Mouse (Mus musculus) urinary bladder, postnatal 0 days (tissue): ENCODE measurements around the gene Acss1. TPM values are rescaled to one million over a fixed set of nuclear protein-coding genes. Genes with fewer than 3 reads are reported as not detected.

Source experiments
- polyA plus RNA-seq: library from polyadenylated mRNA; unstranded; fragments of >200 nt; fragmentation: Nextera tagmentation; extraction: Ambion mirVana; gene quantifications from 2 replicates; pipeline ENCODE4 v1.2.1, GENCODE M21; 2015

Acss1 gene
- 6.2 and 6.3 TPM in 2 replicates for polyA plus RNA-seq

GRCm38 (mm10) chr2:150667820-150668766, at the start of gene Acss1:
Gene Acss1, minus strand, starts transcription at chr2:150668500.

GRCm38 (mm10) chr2:150689223-150689800, 21.0 kb upstream of the Acss1 start, which contains the start of gene Vsx1:
Gene Vsx1, minus strand, starts transcription at chr2:150689360.

GRCm38 (mm10) chr2:150608087-150608799, 60.1 kb downstream of the Acss1 start, which contains the start of gene Apmap:
Gene Apmap, minus strand, starts transcription at chr2:150608567.

GRCm38 (mm10) chr2:150569847-150570590, 98.3 kb downstream of the Acss1 start, which contains the start of gene Cst7:
Gene Cst7, plus strand, starts transcription at chr2:150570415.

Other genes starting within 250 kb of the Acss1 start
- 2.7 and 2.9 TPM in 2 replicates for gene Zfp442, start 217.0 kb downstream of the Acss1 start, polyA plus RNA-seq
- gene Zfp345, start 183.4 kb downstream of the Acss1 start, polyA plus RNA-seq, result 0.06 and 0.08 TPM in 2 replicates
- 0.25 and 0.27 TPM in 2 replicates for gene Cst7, start 98.1 kb downstream of the Acss1 start, polyA plus RNA-seq
- 28.1 TPM in 2 replicates for gene Apmap, start 59.9 kb downstream of the Acss1 start, polyA plus RNA-seq
- not detected in 2 replicates for gene Vsx1, start 20.9 kb upstream of the Acss1 start, polyA plus RNA-seq
- 28.9 and 31.8 TPM in 2 replicates for gene Entpd6, start 80.5 kb upstream of the Acss1 start, polyA plus RNA-seq
- gene Pygb, start 118.2 kb upstream of the Acss1 start, polyA plus RNA-seq, result 422 and 474 TPM in 2 replicates
- gene Abhd12, start 236.2 kb upstream of the Acss1 start, polyA plus RNA-seq, result 134 and 143 TPM in 2 replicates
- 10.9 and 11.0 TPM in 2 replicates for gene Gins1, start 236.9 kb upstream of the Acss1 start, polyA plus RNA-seq